Mouse (Mus musculus): ENCODE results near the gene Lrrc30. TPM values are rescaled to one million over a fixed set of nuclear protein-coding genes. Genes with fewer than 3 reads are reported as not detected.

Lrrc30 gene
- polyA plus RNA-seq, 1 experiment from 2014 or later, result not detected

Other genes with a start within 250 kb of the Lrrc30 start
- gene Lama1, start 64.5 kb upstream of the Lrrc30 start, polyA plus RNA-seq (2014; fragmentation: Nextera tagmentation; extraction: Ambion mirVana), result 2.8 and 4.3 TPM in 2 replicates